Mouse (Mus musculus) neural tube, embryonic 13.5 days (tissue): ENCODE measurements at regions not wholly inside any gene's neighbourhood (a gene's known extent, or its start where the extent isn't known, plus 50 kb on each side); places are given as distances from the start of the nearest gene placed in this dataset.

Experiments used
- ATAC-seq: fragments of 200-750 bp; cut with Nextera tagmentation; 2 replicates; pipeline ENCODE4 v1.8.0; 2017; ENCODE audit warnings: low read depth, mild to moderate bottlenecking, moderate TSS enrichment, moderate library complexity
- H3K27ac ChIP-seq: fragments of 300-500 bp; sonication (generic); replicated peaks from 2 replicates; pipeline ENCODE4 v1.5.1; 2015; ENCODE audit warnings: moderate library complexity, mild to moderate bottlenecking, inconsistent platforms
- H3K27me3 ChIP-seq: fragments of 300-500 bp; sonication (generic); 2 replicates; pipeline ENCODE4 v1.6.1; 2015; ENCODE audit warnings: mild to moderate bottlenecking, inconsistent platforms
- H3K36me3 ChIP-seq: fragments of 300-500 bp; sonication (generic); 2 replicates; pipeline ENCODE4 v1.6.1; 2015; ENCODE audit warnings: mild to moderate bottlenecking, inconsistent platforms
- H3K4me1 ChIP-seq: fragments of 300-500 bp; sonication (generic); replicated peaks from 2 replicates; pipeline ENCODE4 v1.6.1; 2015; ENCODE audit warnings: inconsistent platforms
- H3K4me2 ChIP-seq: fragments of 300-500 bp; sonication (generic); 2 replicates; pipeline ENCODE4 v1.6.1; 2015; ENCODE audit warnings: inconsistent platforms, mild to moderate bottlenecking, moderate library complexity
- H3K4me3 ChIP-seq: fragments of 300-500 bp; sonication (generic); 2 replicates; pipeline ENCODE4 v1.5.1; 2015; ENCODE audit warnings: mild to moderate bottlenecking, inconsistent platforms
- H3K9ac ChIP-seq: fragments of 300-500 bp; sonication (generic); 2 replicates; pipeline ENCODE4 v1.6.1; 2015; ENCODE audit warnings: moderate library complexity, mild to moderate bottlenecking, inconsistent platforms
- H3K9me3 ChIP-seq: fragments of 300-500 bp; sonication (generic); 2 replicates; pipeline ENCODE4 v1.6.1; 2016; ENCODE audit warnings: inconsistent platforms
- WGBS: fragments of 180-500 bp; shearing (Covaris S2); methylation state at CpG from one replicate; pipeline ENCODE4 v1.1.7; 2015; 5-methylcytosine and 5-hydroxymethylcytosine counted together

DNA sequence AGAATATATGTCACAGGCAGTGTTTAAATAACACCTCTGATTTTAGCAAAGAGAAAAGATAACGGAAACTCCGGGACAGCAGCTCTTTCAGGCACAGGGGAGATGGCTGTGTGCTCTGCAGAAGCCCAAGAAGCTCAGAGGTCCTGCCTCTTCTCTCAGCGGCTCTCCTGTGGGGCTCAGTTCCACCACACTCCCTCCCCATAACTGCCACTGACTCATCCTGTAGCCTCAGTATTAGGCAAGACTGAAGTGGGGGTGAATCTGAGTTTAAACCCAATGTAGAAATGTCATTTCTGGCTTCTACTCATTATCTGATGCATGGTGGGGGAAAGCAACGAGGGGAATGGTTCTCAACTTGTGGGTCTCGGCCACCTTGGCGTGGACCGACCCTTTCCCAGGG is 114.3 kb downstream of the Spata18 start:
- WGBS: 90% methylated on average over 7 of the region's 7 CpGs
- Histone ChIP-seq H3K4me3 (no peak overlapping the region), H3K36me3 (no peaks in the 10 kb centered on the region), H3K4me1 (no peaks in the 10 kb centered on the region), H3K4me2 (no peak overlapping the region), H3K9ac (no peak overlapping the region), H3K9me3 (no peaks in the 10 kb centered on the region), H3K27me3 (no peaks in the 10 kb centered on the region), H3K27ac (no peak overlapping the region)
- no peak for ATAC-seq

DNA sequence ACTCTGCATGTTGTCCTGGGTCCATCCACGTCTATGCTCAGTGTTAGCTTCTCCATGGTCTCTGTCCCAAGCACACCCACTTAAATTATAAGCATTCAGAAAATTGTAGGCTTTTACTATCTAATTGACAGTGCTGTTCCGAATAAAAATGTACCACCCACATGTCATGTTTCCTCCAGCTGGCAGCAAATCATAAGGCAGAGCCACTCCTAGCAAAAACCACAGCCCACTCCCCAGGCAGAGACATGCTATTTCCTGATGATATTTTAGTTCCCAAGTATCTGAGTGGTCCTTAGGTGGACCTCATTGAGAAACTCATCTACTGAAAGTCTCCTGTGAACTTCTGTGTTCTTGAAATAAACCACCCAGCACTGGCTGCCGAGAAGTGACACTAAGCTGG is 117.1 kb downstream of the Spata18 start:
- no peak for ATAC-seq

DNA sequence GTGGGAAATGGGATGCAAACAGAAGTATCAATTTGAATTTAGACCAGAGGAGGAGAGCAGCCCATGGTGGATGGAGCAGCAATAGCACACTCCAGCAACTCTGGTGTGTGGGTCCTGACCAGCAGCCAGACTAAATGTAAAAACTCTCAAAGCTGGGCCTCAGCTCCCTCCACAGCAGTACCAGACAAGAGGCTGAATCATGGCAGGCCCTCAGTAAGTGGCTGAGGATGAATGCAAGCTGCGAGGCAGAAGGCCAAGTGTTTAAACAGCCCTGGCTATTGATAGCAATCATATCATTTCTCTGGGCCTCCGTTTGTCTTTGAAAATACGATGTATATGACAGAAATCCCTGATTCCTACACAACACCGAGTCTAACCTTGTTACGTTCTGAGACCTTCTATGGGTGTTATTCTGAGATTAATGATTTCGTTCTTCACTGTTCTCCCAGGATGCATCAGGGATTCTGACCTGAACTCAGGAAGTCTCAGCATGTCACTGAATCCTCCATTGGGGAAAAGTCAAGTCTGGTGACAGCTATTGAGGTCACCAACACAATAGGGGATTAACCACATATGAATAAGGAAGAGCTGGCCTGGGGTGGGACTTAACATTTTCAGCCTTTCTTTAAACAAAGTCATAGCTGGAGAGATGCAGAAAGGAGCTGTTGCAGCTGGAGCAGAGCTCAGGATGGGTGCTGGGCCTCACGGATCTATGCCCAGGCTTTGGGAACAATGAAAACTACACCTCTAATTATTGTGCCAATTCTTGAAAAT is 124.8 kb downstream of the Spata18 start:
- no peak for ATAC-seq
- Histone ChIP-seq H3K9me3 (0 out of 2 replicates have a peak, but pooled peaks cover 18% of the 10 kb centered on the region), H3K4me1 (no peaks in the 10 kb centered on the region), H3K27ac (no peak overlapping the region), H3K9ac (no peak overlapping the region), H3K4me3 (no peak overlapping the region), H3K36me3 (no peaks in the 10 kb centered on the region), H3K4me2 (no peak overlapping the region), H3K27me3 (no peaks in the 10 kb centered on the region)
- 80% methylated on average over 7 of the region's 7 CpGs for WGBS

More for the DNA sequence above, 117.1 kb downstream of the Spata18 start:
- H3K4me1 ChIP-seq: no peaks in the 10 kb centered on the region
- no peak overlapping the region for H3K4me2 ChIP-seq
- H3K4me3 ChIP-seq: no peak overlapping the region
- no peak overlapping the region for H3K9ac ChIP-seq
- WGBS: 76% methylated on average over 3 of the region's 3 CpGs
- H3K27ac ChIP-seq: no peak overlapping the region
- H3K27me3 ChIP-seq: no peaks in the 10 kb centered on the region
- 0 out of 2 replicates have a peak, but pooled peaks cover 12% of the 10 kb centered on the region for H3K9me3 ChIP-seq
- no peaks in the 10 kb centered on the region for H3K36me3 ChIP-seq

DNA sequence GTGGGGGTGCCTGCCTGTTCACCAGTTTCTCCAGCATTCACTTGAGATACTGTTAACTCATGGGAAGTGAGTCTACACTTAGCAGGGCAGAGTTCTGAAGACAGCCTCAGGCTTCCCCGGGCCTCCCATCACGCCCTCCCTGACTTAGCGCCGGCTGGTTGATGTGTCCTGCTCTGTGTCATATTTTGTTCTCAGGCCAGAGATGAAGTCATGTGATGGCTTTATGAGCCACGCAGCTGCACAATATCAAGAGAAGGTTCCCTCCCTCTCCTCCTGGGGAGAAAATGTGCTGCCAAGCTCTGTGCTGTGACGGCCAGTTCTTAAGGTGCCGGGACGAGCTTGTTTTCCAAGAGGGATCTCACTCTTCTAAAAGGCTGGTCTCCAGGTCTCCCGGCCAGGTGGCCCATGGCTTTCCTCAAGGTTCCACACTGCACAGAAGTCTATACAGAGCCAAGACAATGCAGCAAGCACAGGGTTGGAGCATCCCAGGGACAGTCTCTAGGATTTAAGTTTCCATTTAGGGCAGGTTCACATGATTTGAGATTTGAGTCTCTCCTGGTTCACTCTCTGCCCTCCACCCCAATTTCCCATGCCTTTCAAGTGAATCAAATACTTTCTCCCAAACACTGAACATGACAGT is 126.2 kb downstream of the Spata18 start:
- WGBS: 91% methylated on average over 9 of the region's 9 CpGs
- H3K9ac ChIP-seq: no peak overlapping the region
- no peak for ATAC-seq
- 0 out of 2 replicates have a peak, but pooled peaks cover 14% of the 10 kb centered on the region for H3K9me3 ChIP-seq
- no peaks in the 10 kb centered on the region for H3K36me3 ChIP-seq
- no peak overlapping the region for H3K27ac ChIP-seq
- H3K27me3 ChIP-seq: no peaks in the 10 kb centered on the region
- H3K4me2 ChIP-seq: no peak overlapping the region
- no peak overlapping the region for H3K4me3 ChIP-seq
- H3K4me1 ChIP-seq: peaks cover 4% of the 10 kb centered on the region

DNA sequence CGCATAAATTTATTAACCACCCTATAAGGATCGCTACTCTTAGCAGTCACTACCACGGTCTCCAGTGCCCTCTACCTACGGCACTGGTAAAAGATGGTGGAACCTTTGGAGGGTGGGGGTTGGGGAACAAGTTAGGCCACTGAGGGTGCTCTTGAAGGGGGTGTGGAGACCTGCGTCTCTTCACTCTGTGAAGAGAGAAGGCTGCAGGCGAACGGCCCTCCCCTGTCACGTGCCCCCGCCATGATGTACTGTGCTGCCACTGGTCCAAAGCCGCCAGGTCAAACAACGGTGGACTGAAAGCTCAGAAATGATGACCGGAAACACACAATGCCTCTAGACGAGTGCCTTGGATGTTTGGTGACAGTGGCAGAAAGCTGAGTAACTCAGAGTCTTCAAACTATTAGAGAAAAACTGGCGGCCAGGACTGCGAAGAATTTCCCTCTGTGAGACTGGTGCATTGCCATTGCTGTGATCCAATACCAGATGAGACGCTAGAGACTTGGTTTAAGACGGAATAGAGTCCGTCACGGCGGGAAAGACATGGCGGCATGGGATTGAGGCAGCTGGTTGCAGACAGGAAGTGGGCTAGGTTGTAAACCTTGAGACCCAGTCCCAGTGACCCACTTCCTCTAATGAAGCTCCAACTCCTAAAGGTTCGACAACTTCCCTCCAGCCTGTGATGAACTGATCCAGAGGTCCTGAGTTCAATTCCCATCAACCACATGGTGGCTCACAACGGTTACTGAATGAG is 130.2 kb downstream of the Spata18 start:
- H3K9ac ChIP-seq: no peak overlapping the region
- H3K4me1 ChIP-seq: peaks cover 9% of the 10 kb centered on the region
- H3K27me3 ChIP-seq: no peaks in the 10 kb centered on the region
- no peak for ATAC-seq
- H3K4me3 ChIP-seq: no peak overlapping the region
- H3K36me3 ChIP-seq: no peaks in the 10 kb centered on the region
- H3K27ac ChIP-seq: 0 out of 2 replicates have a peak overlapping the region, but pooled peaks have one; percentile 3
- WGBS: 90% methylated on average over 23 of the region's 23 CpGs
- no peak overlapping the region for H3K4me2 ChIP-seq
- no peaks in the 10 kb centered on the region for H3K9me3 ChIP-seq

DNA sequence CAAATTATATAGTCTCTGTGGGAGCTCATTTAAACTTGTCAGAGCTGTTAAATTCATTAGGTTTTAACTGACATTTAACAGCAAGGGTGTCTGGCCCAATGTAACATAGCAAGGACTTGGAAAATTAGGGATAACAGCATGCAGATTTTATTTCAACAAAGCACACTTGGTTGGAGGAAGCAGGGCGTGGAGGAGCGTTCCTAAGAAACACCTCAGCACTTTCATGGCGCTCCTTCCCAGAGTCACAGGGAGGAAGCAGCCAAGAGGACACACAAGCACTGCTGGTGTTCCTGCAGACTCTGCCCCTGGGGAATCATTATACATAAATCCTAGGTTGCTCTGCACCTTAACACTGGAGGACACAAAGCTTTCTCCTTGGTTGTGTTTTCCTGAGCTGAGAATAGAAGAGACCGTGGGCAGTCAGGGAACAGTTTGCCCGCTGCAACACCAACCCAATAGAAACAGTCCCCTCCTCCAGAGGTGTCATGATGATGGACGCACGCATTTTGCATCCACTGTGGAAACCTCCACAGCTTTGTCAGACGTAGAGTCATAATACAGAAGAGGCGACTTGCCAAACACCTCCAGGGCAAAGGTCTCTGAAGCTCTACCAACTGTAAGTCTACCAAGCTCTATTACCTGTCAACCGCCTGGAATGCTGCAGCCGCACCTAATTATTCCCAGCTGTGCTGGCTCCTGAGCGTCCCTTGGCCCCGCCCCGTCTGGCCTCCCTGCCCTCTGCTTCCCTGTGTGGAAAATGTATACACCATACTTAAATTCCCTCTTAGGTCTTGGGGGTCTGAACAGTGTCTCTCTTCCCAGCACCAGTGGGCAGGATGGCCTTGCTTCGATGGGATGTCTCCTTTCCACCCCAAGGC is 131.3 kb downstream of the Spata18 start:
- Histone ChIP-seq H3K27me3 (no peaks in the 10 kb centered on the region), H3K4me3 (no peak overlapping the region), H3K27ac (peak overlapping the region; percentile 53), H3K36me3 (no peaks in the 10 kb centered on the region), H3K9me3 (no peaks in the 10 kb centered on the region), H3K4me1 (peaks cover 9% of the 10 kb centered on the region), H3K4me2 (no peak overlapping the region), H3K9ac (no peak overlapping the region)
- ATAC-seq: peak; percentile 23; the same call in 1 of the 2 replicates
- WGBS: 51% methylated on average over 15 of the region's 15 CpGs

DNA sequence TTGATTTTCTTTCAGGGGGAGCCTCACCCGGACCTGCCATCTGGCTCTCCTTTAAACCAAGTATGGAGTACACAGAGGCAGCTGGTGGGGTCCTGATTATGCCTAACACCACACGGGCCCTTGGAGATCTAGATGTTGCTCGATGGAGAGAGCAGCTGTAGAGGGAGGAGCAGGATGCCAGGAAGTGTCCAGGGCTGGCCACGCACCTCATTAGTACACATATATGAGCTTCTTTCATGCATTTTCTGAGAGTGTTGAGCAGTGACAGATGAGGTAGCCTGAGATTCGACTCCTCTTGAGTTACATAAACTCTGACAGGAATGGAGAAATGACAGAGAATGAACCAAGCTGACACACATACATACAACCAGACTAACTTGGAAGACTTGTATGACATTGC is 136.1 kb downstream of the Spata18 start:
- H3K4me2 ChIP-seq: no peak overlapping the region
- peaks cover 7% of the 10 kb centered on the region for H3K4me1 ChIP-seq
- WGBS: 71% methylated on average over 5 of the region's 5 CpGs
- no peaks in the 10 kb centered on the region for H3K36me3 ChIP-seq
- no peak overlapping the region for H3K4me3 ChIP-seq
- H3K9ac ChIP-seq: no peak overlapping the region
- H3K27me3 ChIP-seq: no peaks in the 10 kb centered on the region
- ATAC-seq: no peak
- no peak overlapping the region for H3K27ac ChIP-seq
- H3K9me3 ChIP-seq: no peaks in the 10 kb centered on the region

DNA sequence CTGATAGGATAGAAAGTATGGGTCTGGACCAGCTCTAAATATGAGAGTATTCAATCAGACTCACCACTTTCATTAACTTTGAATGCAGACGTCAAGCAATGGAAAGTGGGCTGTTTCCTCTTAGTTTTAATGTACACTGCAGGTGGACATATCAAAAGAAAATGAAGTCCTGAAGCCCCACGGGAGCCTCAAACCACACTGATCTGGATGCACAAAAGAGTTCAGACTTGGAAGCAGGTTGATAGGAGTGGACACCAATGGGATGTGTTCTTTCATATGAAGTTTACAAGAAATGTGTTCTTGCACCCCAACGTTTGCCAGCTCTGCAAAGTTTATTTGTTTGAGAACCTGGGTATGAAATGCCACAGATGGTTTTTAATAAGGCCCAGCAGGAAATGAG is 141.0 kb downstream of the Spata18 start:
- no peak for ATAC-seq
- H3K4me2 ChIP-seq: no peak overlapping the region

DNA sequence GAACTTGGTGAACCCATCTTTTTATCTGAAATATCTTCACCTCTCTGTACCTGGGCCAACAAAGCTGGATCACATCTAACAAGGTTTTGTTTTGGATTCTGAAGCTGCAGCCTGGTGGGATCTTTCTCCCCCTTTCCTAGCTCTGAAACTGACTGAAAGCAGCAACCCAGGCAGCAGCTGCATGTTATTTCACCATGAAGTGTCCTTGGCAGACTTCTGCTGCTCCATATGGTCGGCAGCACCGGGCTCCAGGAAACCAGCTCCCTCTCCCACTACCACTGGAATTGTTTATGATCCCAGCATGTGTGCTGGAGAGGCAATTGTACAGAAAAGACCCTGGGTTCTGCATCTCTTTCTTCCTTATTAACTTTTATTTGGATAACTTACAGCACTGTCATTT is 145.0 kb downstream of the Spata18 start:
- no peaks in the 10 kb centered on the region for H3K4me1 ChIP-seq
- no peak overlapping the region for H3K4me3 ChIP-seq
- ATAC-seq: no peak
- no peak overlapping the region for H3K27ac ChIP-seq
- no peaks in the 10 kb centered on the region for H3K27me3 ChIP-seq
- no peak overlapping the region for H3K4me2 ChIP-seq
- H3K9ac ChIP-seq: no peak overlapping the region
- WGBS: 55% methylated on average over 2 of the region's 2 CpGs
- no peaks in the 10 kb centered on the region for H3K36me3 ChIP-seq
- no peaks in the 10 kb centered on the region for H3K9me3 ChIP-seq

More for the DNA sequence above, 141.0 kb downstream of the Spata18 start:
- H3K27me3 ChIP-seq: no peaks in the 10 kb centered on the region
- H3K4me3 ChIP-seq: no peak overlapping the region
- WGBS: 83% methylated on average over 3 of the region's 3 CpGs
- H3K9ac ChIP-seq: no peak overlapping the region
- no peaks in the 10 kb centered on the region for H3K36me3 ChIP-seq
- no peak overlapping the region for H3K27ac ChIP-seq
- H3K9me3 ChIP-seq: no peaks in the 10 kb centered on the region
- no peaks in the 10 kb centered on the region for H3K4me1 ChIP-seq

DNA sequence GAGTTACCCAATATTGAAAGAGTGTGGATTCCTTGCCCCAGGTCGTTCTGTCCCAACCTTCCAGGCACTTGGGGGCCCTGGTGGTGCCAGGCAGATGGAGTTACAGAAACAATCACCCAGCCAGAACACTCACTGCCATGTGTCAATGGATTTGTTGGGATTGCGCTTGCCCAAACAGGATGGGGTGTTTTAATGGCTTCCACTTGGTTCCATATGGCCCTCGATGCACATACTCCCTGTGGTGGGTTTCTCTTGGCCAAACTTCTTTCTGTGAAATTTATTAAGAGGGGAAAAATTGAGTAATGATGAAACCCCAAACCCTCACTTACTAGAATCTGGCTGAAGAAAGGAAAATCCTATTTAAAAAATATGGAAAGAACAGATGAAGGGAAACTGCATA is 146.8 kb downstream of the Spata18 start:
- no peak overlapping the region for H3K27ac ChIP-seq
- ATAC-seq: no peak
- no peaks in the 10 kb centered on the region for H3K36me3 ChIP-seq
- no peak overlapping the region for H3K4me3 ChIP-seq
- H3K4me2 ChIP-seq: no peak overlapping the region
- H3K27me3 ChIP-seq: no peaks in the 10 kb centered on the region
- 82% methylated on average over 3 of the region's 3 CpGs for WGBS
- H3K4me1 ChIP-seq: no peaks in the 10 kb centered on the region
- no peaks in the 10 kb centered on the region for H3K9me3 ChIP-seq
- H3K9ac ChIP-seq: no peak overlapping the region

DNA sequence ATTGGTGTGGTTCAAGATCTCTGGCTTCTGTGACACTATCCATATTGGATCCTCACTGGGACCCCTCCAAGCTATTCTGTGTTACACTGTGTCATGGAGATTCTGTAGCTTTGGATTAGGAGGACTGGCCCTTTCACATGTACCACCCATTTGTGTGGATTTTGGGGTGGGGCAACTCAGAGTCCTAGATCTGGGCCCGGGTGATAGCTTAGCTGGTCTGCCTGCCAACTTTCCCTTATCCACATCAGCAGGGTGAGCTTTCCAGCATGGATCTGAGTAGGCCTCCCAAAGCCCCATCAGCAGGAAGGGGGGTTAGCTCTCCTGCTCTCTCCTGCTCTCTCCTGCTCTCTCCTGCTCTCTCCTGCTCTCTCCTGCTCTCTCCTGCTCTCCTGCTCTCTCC is 152.3 kb downstream of the Spata18 start:
- Histone ChIP-seq H3K4me1 (no peaks in the 10 kb centered on the region), H3K4me3 (no peak overlapping the region), H3K27me3 (no peaks in the 10 kb centered on the region), H3K27ac (no peak overlapping the region), H3K4me2 (no peak overlapping the region), H3K9ac (no peak overlapping the region), H3K9me3 (no peaks in the 10 kb centered on the region), H3K36me3 (no peaks in the 10 kb centered on the region)
- no peak for ATAC-seq
- 95% methylated on average over 1 of the region's 1 CpGs for WGBS
